Mouse (Mus musculus): ENCODE measurements around the gene Kctd13. TPM values are rescaled to one million over a fixed set of nuclear protein-coding genes. Genes with fewer than 3 reads are reported as not detected.

Gene Kctd13
- polyA plus RNA-seq, 1 experiment from 2014 or later, result 15.1 TPM

DNA sequence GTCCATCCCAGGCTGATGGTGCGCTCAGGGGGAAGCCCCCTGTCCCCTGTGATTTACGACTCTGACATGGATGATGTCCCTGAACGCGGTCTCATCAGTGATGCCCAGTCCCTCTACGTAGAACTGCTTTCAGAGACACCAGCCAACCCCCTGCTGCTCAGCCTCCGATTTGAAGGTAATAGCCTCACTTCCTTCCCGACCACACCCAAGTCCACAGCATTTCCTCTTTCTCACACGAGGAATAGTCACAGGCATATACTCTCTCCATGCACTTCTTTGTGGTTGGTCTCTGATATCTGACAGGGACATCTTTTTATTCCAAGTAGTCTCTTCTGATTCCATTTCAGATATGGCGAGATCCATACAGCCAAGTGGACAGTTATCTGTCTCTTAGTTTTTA, 31.1 kb downstream of the Kctd13 start:
- no peak overlapping the region for H3K4me3 ChIP-seq (ENCODE audit: low read depth, low read length)
- H3K36me3 ChIP-seq (replicated peaks; ENCODE audit: control insufficient read depth, insufficient read depth, low read depth, low read length), result no peaks in the 10 kb centered on the region
- ATAC-seq (replicated peaks; ENCODE audit: insufficient number of reproducible peaks, low FRiP score, low TSS enrichment, low read depth) (no peak), DNase-seq (ENCODE audit: low spot score) (no peak)
- no peak overlapping the region for H3K4me2 ChIP-seq (ENCODE audit: low read depth, low read length)
- no peaks in the 10 kb centered on the region for H3K4me1 ChIP-seq (ENCODE audit: control insufficient read depth, insufficient read depth, low read length)
- no peak overlapping the region for H3K27ac ChIP-seq (replicated peaks; ENCODE audit: low read depth, low read length)
- no peak overlapping the region for H3K9ac ChIP-seq (replicated peaks; ENCODE audit: low read length)
- WGBS, result 64% methylated on average over 9 of the region's 9 CpGs
- no peaks in the 10 kb centered on the region for H3K9me3 ChIP-seq (replicated peaks; ENCODE audit: control insufficient read depth, low read length)
- peaks cover 7% of the 10 kb centered on the region; the same call in 1 of the 2 replicates for H3K27me3 ChIP-seq (ENCODE audit: control insufficient read depth, insufficient read depth, low read length)

DNA sequence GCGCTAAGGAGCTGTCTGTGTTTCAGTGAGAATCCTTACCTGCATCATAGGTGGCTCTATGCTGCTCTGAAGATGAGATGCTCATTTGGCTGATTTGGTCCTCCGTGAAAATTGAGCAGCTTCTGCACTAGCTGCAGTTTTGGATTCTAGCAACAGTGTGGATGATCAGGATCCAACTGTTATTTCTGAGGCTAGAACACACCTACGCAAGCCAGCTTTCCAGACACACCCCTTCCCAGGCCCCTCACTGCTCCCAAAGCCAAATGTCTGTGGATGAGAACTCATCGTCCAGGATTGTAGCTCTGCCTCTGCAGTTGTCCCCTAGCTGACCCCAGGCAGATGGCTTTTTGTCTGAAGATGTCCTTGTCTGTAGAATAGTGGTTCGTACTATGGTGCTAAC, 32.4 kb downstream of the Kctd13 start:
- DNase-seq (ENCODE audit: low spot score) (no peak), ATAC-seq (replicated peaks; ENCODE audit: insufficient number of reproducible peaks, low FRiP score, low TSS enrichment, low read depth) (no peak)
- Histone ChIP-seq H3K27ac (replicated peaks; ENCODE audit: low read depth, low read length) (no peak overlapping the region), H3K4me1 (ENCODE audit: control insufficient read depth, insufficient read depth, low read length) (no peaks in the 10 kb centered on the region), H3K9ac (replicated peaks; ENCODE audit: low read length) (no peak overlapping the region), H3K9me3 (replicated peaks; ENCODE audit: control insufficient read depth, low read length) (no peaks in the 10 kb centered on the region), H3K4me2 (ENCODE audit: low read depth, low read length) (no peak overlapping the region), H3K27me3 (ENCODE audit: control insufficient read depth, insufficient read depth, low read length) (peaks cover 7% of the 10 kb centered on the region; the same call in 1 of the 2 replicates), H3K4me3 (ENCODE audit: low read depth, low read length) (no peak overlapping the region), H3K36me3 (replicated peaks; ENCODE audit: control insufficient read depth, insufficient read depth, low read depth, low read length) (no peaks in the 10 kb centered on the region)
- WGBS, result 90% methylated on average over 5 of the region's 5 CpGs

DNA sequence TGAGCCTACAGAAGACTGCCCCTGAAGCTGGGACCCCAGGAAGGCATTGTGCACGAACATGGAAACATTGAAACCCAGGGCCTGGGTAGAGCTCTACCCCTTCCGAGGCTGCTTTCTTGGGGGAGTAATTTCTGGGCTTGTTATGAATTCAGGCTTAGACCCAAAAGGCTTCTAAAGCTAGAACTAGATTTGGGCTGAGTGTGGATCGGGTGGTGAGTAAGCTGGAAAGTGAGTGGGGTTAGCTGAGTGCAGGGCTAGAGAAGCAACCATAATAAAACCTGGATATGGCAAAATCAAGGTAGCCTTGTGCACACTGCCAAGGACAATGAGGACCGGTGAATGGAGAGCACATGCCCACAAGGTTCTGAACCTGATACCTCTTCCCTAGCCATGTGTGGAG, 33.3 kb downstream of the Kctd13 start:
- 86% methylated on average over 4 of the region's 4 CpGs for WGBS
- DNase-seq (ENCODE audit: low spot score), result no peak
- Histone ChIP-seq H3K9me3 (replicated peaks; ENCODE audit: control insufficient read depth, low read length) (no peaks in the 10 kb centered on the region), H3K36me3 (replicated peaks; ENCODE audit: control insufficient read depth, insufficient read depth, low read depth, low read length) (no peaks in the 10 kb centered on the region), H3K27me3 (ENCODE audit: control insufficient read depth, insufficient read depth, low read length) (peaks cover 7% of the 10 kb centered on the region; the same call in 1 of the 2 replicates), H3K4me1 (ENCODE audit: control insufficient read depth, insufficient read depth, low read length) (no peaks in the 10 kb centered on the region), H3K9ac (replicated peaks; ENCODE audit: low read length) (no peak overlapping the region), H3K4me3 (ENCODE audit: low read depth, low read length) (no peak overlapping the region), H3K4me2 (ENCODE audit: low read depth, low read length) (no peak overlapping the region), H3K27ac (replicated peaks; ENCODE audit: low read depth, low read length) (no peak overlapping the region)
- no peak for ATAC-seq (replicated peaks; ENCODE audit: insufficient number of reproducible peaks, low FRiP score, low TSS enrichment, low read depth)

DNA sequence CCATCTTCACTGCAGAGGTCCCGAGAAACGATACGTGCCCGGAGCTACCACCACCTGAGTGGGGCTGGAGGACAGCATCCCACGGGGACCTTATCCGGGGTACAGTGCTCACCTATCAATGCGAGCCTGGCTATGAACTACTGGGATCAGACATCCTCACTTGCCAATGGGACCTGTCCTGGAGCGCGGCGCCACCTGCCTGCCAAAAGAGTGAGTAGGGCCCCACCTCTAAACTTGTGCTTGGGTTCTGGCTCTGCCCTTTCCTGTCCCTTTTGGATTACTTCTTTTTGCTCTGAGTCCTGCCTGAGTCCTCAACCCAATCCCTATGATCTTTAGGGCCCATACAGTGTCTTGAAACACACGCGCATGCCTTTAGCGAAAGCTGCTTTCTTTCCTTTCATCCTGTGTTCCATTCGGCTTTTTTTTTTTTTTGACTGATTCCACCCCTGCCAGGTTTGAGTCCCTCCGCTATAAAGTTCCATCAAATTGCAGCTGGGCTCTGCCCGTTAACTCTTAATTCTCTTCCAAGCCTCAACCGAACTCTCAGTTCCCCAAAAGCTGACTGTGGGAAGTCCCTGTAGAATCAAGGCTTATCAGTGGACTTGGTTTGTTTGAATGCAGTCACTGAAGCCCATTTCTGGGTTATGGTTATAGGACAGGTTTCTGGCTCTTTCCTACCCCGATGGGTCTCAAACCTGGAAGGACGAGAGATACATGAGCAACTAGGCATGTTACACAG, 35.0 kb downstream of the Kctd13 start:
- no peak overlapping the region for H3K9ac ChIP-seq (replicated peaks; ENCODE audit: low read length)
- ATAC-seq (replicated peaks; ENCODE audit: insufficient number of reproducible peaks, low FRiP score, low TSS enrichment, low read depth) (no peak), DNase-seq (ENCODE audit: low spot score) (peak; percentile 52)
- no peaks in the 10 kb centered on the region for H3K36me3 ChIP-seq (replicated peaks; ENCODE audit: control insufficient read depth, insufficient read depth, low read depth, low read length)
- no peak overlapping the region for H3K4me3 ChIP-seq (ENCODE audit: low read depth, low read length)
- no peaks in the 10 kb centered on the region for H3K4me1 ChIP-seq (ENCODE audit: control insufficient read depth, insufficient read depth, low read length)
- H3K27ac ChIP-seq (replicated peaks; ENCODE audit: low read depth, low read length), result no peak overlapping the region
- no peaks in the 10 kb centered on the region for H3K9me3 ChIP-seq (replicated peaks; ENCODE audit: control insufficient read depth, low read length)
- H3K27me3 ChIP-seq (ENCODE audit: control insufficient read depth, insufficient read depth, low read length), result peaks cover 7% of the 10 kb centered on the region; the same call in 1 of the 2 replicates
- whole genome bisulfite sequencing, result 30% methylated on average over 19 of the region's 19 CpGs
- H3K4me2 ChIP-seq (ENCODE audit: low read depth, low read length), result peak overlapping the region; percentile 11; the same call in 1 of the 2 replicates

DNA sequence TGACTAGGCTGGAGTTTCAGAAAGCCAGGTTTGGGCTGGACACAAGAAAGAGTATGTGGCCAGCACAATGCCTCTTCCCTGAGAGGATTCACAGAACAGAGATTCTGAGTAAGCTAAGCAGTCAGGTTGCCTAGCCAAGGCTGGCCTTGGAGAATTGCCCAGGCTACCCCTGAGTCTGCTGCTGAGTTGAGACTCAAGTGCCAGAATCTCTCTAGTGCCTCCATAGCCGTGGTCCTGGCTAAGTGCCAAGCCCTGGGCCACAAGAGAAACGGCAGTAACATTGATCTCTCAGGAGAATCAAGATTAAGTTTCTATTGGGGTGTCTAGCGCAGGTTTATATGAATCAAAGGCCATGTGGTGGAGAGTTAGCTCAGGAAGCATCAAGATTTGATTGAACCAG, 36.9 kb downstream of the Kctd13 start:
- no peak overlapping the region for H3K4me2 ChIP-seq (ENCODE audit: low read depth, low read length)

DNA sequence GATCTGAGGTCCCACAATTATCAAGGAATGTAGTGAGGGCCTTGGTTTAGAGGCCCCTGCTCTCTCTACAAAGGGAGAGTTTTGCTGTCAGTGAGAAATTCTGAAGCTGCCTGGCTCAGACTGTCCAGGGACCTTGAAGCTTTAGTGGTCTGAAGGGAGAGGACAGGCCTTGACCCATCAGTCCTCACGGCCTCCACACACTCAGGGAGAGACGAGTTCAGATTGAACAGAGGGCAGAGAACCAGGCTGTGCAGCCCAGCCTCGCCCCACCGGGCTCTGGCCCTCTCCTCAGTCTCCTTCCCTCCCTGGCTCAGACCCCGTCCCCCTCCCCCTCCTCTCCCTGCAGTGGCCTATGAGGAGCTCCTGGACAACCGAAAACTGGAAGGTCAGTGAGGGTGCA, 38.7 kb downstream of the Kctd13 start:
- H3K4me1 ChIP-seq (ENCODE audit: control insufficient read depth, insufficient read depth, low read length), result no peaks in the 10 kb centered on the region
- no peak for DNase-seq (ENCODE audit: low spot score)
- H3K4me3 ChIP-seq (ENCODE audit: low read depth, low read length), result no peak overlapping the region
- no peaks in the 10 kb centered on the region for H3K9me3 ChIP-seq (replicated peaks; ENCODE audit: control insufficient read depth, low read length)
- no peak overlapping the region for H3K27ac ChIP-seq (replicated peaks; ENCODE audit: low read depth, low read length)
- H3K4me2 ChIP-seq (ENCODE audit: low read depth, low read length), result no peak overlapping the region
- no peak overlapping the region for H3K9ac ChIP-seq (replicated peaks; ENCODE audit: low read length)
- no peaks in the 10 kb centered on the region for H3K36me3 ChIP-seq (replicated peaks; ENCODE audit: control insufficient read depth, insufficient read depth, low read depth, low read length)
- WGBS, result 56% methylated on average over 6 of the region's 6 CpGs
- ATAC-seq (replicated peaks; ENCODE audit: insufficient number of reproducible peaks, low FRiP score, low TSS enrichment, low read depth), result no peak
- peaks cover 7% of the 10 kb centered on the region; the same call in 1 of the 2 replicates for H3K27me3 ChIP-seq (ENCODE audit: control insufficient read depth, insufficient read depth, low read length)

More for the DNA sequence above, 36.9 kb downstream of the Kctd13 start:
- 81% methylated on average over 3 of the region's 3 CpGs for WGBS
- Histone ChIP-seq H3K27ac (replicated peaks; ENCODE audit: low read depth, low read length) (no peak overlapping the region), H3K9me3 (replicated peaks; ENCODE audit: control insufficient read depth, low read length) (no peaks in the 10 kb centered on the region), H3K27me3 (ENCODE audit: control insufficient read depth, insufficient read depth, low read length) (peaks cover 7% of the 10 kb centered on the region; the same call in 1 of the 2 replicates), H3K9ac (replicated peaks; ENCODE audit: low read length) (no peak overlapping the region), H3K4me3 (ENCODE audit: low read depth, low read length) (no peak overlapping the region), H3K4me1 (ENCODE audit: control insufficient read depth, insufficient read depth, low read length) (no peaks in the 10 kb centered on the region), H3K36me3 (replicated peaks; ENCODE audit: control insufficient read depth, insufficient read depth, low read depth, low read length) (no peaks in the 10 kb centered on the region)
- DNase-seq (ENCODE audit: low spot score) (no peak), ATAC-seq (replicated peaks; ENCODE audit: insufficient number of reproducible peaks, low FRiP score, low TSS enrichment, low read depth) (no peak)

DNA sequence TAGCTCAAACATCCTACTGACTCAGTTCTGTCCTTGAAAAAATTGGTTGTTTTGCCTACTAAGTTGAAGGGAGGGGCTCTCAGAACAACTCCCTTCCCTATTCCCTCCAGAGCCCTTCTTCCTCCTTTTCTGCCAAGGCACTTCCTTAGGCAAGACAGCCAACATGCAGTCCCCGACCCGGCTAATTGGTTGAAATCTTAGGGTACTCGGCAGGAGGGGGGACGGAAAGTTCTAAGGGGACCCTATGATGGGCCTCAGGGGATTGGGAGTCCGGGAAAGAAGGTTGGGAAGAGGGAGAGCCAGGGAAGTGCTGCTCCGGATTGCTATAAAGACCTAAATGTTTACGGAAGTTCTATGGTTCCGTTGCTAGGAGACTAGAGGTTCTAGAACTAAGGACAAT, 46.8 kb downstream of the Kctd13 start:
- peak overlapping the region; percentile 25; the same call in 1 of the 2 replicates for H3K9ac ChIP-seq (replicated peaks; ENCODE audit: low read length)
- 15% methylated on average over 8 of the region's 8 CpGs for WGBS
- no peak for DNase-seq (ENCODE audit: low spot score)
- no peaks in the 10 kb centered on the region for H3K9me3 ChIP-seq (replicated peaks; ENCODE audit: control insufficient read depth, low read length)
- H3K4me1 ChIP-seq (ENCODE audit: control insufficient read depth, insufficient read depth, low read length), result no peaks in the 10 kb centered on the region
- H3K36me3 ChIP-seq (replicated peaks; ENCODE audit: control insufficient read depth, insufficient read depth, low read depth, low read length), result peaks cover 5% of the 10 kb centered on the region
- peak overlapping the region; percentile 11 for H3K4me3 ChIP-seq (ENCODE audit: low read depth, low read length)
- no peaks in the 10 kb centered on the region for H3K27me3 ChIP-seq (ENCODE audit: control insufficient read depth, insufficient read depth, low read length)
- no peak overlapping the region for H3K27ac ChIP-seq (replicated peaks; ENCODE audit: low read depth, low read length)
- H3K4me2 ChIP-seq (ENCODE audit: low read depth, low read length), result peak overlapping the region; percentile 16
- ATAC-seq (replicated peaks; ENCODE audit: insufficient number of reproducible peaks, low FRiP score, low TSS enrichment, low read depth), result no peak

DNA sequence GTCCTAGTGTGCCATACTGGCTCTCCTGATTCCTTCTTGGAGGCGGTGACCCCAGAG, 47.0 kb downstream of the Kctd13 start, which contains the start of gene Cdipt:
Gene Cdipt, plus strand, starts transcription at position 22 of the 57 bp plus-strand sequence.
- peak within 1 kb of the TSS; percentile 89 for H3K4me3 ChIP-seq (ENCODE audit: low read depth, low read length)
- peak within 1 kb of the TSS; percentile 93 for H3K9ac ChIP-seq (replicated peaks; ENCODE audit: low read length)
- WGBS, result 7% methylated on average over 1 of the region's 1 CpGs
- peak within 1 kb of the TSS; percentile 82 for H3K27ac ChIP-seq (replicated peaks; ENCODE audit: low read depth, low read length)
- no peak for DNase-seq (ENCODE audit: low spot score)
- H3K27me3 ChIP-seq (ENCODE audit: control insufficient read depth, insufficient read depth, low read length), result no peaks in the 10 kb centered on the region
- ATAC-seq (replicated peaks; ENCODE audit: insufficient number of reproducible peaks, low FRiP score, low TSS enrichment, low read depth), result no peak
- H3K4me2 ChIP-seq (ENCODE audit: low read depth, low read length), result peak within 1 kb of the TSS; percentile 65
- no peaks in the 10 kb centered on the region for H3K4me1 ChIP-seq (ENCODE audit: control insufficient read depth, insufficient read depth, low read length)
- H3K36me3 ChIP-seq (replicated peaks; ENCODE audit: control insufficient read depth, insufficient read depth, low read depth, low read length), result peaks cover 5% of the 10 kb centered on the region
- H3K9me3 ChIP-seq (replicated peaks; ENCODE audit: control insufficient read depth, low read length), result no peaks in the 10 kb centered on the region
